Mouse (Mus musculus) olfactory bulb, adult 2 months (tissue): ENCODE measurements around the gene Cbx7. TPM values are rescaled to one million over a fixed set of nuclear protein-coding genes. Genes with fewer than 3 reads are reported as not detected.

Source experiments
- H3K27ac ChIP-seq: fragments of 200-500 bp; 2 replicates; pipeline ENCODE4 v1.5.1; 2012; ENCODE audit warnings: low read depth, low read length; ENCODE audit not compliant: insufficient read depth
- H3K4me1 ChIP-seq: fragments of 200-500 bp; 2 replicates; pipeline ENCODE4 v1.6.1; 2012; ENCODE audit warnings: low read length; ENCODE audit not compliant: control insufficient read depth, insufficient read depth
- H3K4me3 ChIP-seq: fragments of 200-500 bp; 2 replicates; pipeline ENCODE4 v1.5.1; 2012; ENCODE audit warnings: mild to moderate bottlenecking, low read depth, low read length, moderate library complexity; ENCODE audit not compliant: insufficient read depth
- CTCF ChIP-seq: fragments of 200-500 bp; IDR thresholded peaks from 2 replicates; pipeline ENCODE4 v1.5.1; 2012; ENCODE audit warnings: low read depth, mild to moderate bottlenecking, low read length, moderate library complexity; ENCODE audit not compliant: insufficient read depth
- POLR2A ChIP-seq: fragments of 200-500 bp; IDR thresholded peaks from 2 replicates; pipeline ENCODE4 v1.6.1; 2012; ENCODE audit warnings: mild to moderate bottlenecking, low read depth, low read length, moderate library complexity; ENCODE audit not compliant: insufficient read depth
- WGBS: fragments of 180-500 bp; shearing (Covaris S2); methylation state at CpG from one replicate; pipeline ENCODE4 v1.1.7; 2018; 5-methylcytosine and 5-hydroxymethylcytosine counted together
- polyA plus RNA-seq: library from polyadenylated mRNA; stranded (reverse); fragments of >200 nt; gene quantifications from 2 replicates; pipeline ENCODE4 v1.2.4, GENCODE M21; 2012; ENCODE audit warnings: low replicate concordance; ENCODE audit not compliant: missing spikeins, insufficient read depth, insufficient read length

Cbx7 gene
- polyA plus RNA-seq, 1 experiment = not detected

DNA sequence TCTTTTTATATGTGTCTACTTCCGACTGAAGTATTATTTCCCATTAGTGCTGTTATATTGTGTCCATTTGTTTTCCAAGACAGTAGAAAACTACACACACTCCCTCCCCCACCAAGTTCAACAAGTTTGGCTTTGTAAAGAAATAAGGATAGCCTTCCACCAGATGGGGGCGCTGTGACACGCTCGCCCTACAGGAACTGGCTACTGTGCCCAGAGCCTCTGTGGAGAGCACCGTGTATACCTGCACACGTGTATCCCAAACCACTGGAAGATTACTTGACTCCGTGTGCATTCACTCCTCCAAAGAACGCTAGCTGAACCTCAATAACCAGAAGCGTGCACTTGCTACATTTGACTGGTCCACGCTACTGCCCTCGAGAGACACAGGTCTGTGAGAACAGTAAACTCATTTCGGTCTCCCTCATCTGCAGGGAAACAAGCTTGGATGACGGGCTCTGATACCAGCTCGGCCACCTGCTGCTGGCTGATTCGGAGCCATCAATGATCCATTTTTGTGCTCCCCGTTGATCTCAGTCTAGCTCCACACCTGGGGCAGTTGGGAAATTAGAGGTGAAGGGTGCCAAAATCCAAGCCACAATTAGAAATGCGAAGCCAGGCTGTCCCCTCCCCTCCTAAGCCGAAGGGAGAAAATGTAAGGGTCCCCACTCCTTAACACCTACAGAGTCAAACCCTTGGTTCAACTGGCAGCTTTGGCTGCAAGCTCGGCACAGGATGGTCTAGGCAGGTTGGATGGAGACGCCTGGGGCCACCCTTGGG lies 79.3 kb downstream of the Cbx7 start, which contains the start of gene Apobec3:
TSS of gene Apobec3 (plus strand) at position 224 of the 777 bp plus-strand sequence.
- H3K27ac ChIP-seq = peak within 1 kb of the TSS; percentile 2; the same call in 1 of the 2 replicates

GRCm38 (mm10) chr15:79884820-79885219 lies 86.1 kb downstream of the Cbx7 start:
- no peak for TF ChIP-seq POLR2A
- TF ChIP-seq CTCF = no peak
- H3K4me1 ChIP-seq = peaks cover 8% of the 10 kb centered on the region
- no peak overlapping the region for H3K4me3 ChIP-seq
- no peak overlapping the region for H3K27ac ChIP-seq
- WGBS = 79% methylated on average over 5 of the region's 5 CpGs

More for the DNA sequence above, 79.3 kb downstream of the Cbx7 start, which contains the start of gene Apobec3:
- WGBS = 12% methylated on average over 20 of the region's 20 CpGs
- peaks cover 9% of the 10 kb centered on the region; the same call in 1 of the 2 replicates for H3K4me1 ChIP-seq
- peak within 1 kb of the TSS; percentile 44 for H3K4me3 ChIP-seq
- TF ChIP-seq POLR2A (no peak), CTCF (0 out of 2 replicates have a peak, but pooled peaks have one; percentile 14)

- under 1% methylated on average over 30 of the region's 30 CpGs for WGBS
These were observed 87.5 kb downstream of the Cbx7 start for GRCm38 (mm10) chr15:79883352-79883822.

GRCm38 (mm10) chr15:79882623-79883267 lies 88.2 kb downstream of the Cbx7 start:
- peaks cover 15% of the 10 kb centered on the region for H3K4me1 ChIP-seq
- H3K27ac ChIP-seq = peak overlapping the region; percentile 85
- 12% methylated on average over 19 of the region's 19 CpGs for WGBS
- peak overlapping the region; percentile 68 for H3K4me3 ChIP-seq
- TF ChIP-seq POLR2A (no peak), CTCF (no peak)

More at GRCm38 (mm10) chr15:79883352-79883822, 87.5 kb downstream of the Cbx7 start:
- H3K4me1 ChIP-seq = peaks cover 15% of the 10 kb centered on the region
- peak overlapping the region; percentile 68 for H3K4me3 ChIP-seq
- peak overlapping the region; percentile 95 for H3K27ac ChIP-seq
- TF ChIP-seq POLR2A (peak; percentile 80), CTCF (peak; percentile 95)

- WGBS = 77% methylated on average over 3 of the region's 3 CpGs
- H3K4me3 ChIP-seq = no peak overlapping the region
- H3K27ac ChIP-seq = no peak overlapping the region
- H3K4me1 ChIP-seq = peaks cover 15% of the 10 kb centered on the region
- TF ChIP-seq POLR2A (no peak), CTCF (no peak)
These were observed 90.4 kb downstream of the Cbx7 start for GRCm38 (mm10) chr15:79880477-79880876.

GRCm38 (mm10) chr15:79879319-79879718 lies 91.6 kb downstream of the Cbx7 start:
- H3K4me1 ChIP-seq = peaks cover 15% of the 10 kb centered on the region
- no peak overlapping the region for H3K4me3 ChIP-seq
- 0 out of 2 replicates have a peak overlapping the region, but pooled peaks have one; percentile 36 for H3K27ac ChIP-seq
- 13% methylated on average over 13 of the region's 13 CpGs for WGBS
- TF ChIP-seq CTCF (no peak), POLR2A (no peak)

DNA sequence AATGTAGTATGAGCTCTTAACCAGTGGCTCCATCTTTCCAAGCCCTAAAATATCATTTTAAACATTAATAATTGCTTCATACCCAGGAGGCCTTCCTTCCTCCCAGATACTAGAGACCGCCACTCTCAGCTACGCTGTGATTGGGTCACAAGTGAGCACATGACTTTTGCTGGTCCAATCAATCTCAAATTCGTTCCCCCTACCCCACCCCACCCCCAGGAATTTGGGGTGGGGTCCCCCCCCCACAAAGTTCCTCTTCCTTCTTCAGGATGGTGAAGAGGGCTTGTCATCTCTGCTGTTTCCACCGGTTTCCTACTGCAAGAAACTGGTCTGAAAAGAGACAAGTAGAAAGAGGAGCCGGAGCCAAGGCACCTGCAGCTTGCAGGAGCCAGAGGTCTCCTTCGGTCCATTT lies 92.2 kb downstream of the Cbx7 start:
- WGBS = 63% methylated on average over 6 of the region's 6 CpGs
- H3K4me1 ChIP-seq = peaks cover 15% of the 10 kb centered on the region
- no peak overlapping the region for H3K4me3 ChIP-seq
- TF ChIP-seq POLR2A (no peak), CTCF (no peak)
- H3K27ac ChIP-seq = 0 out of 2 replicates have a peak overlapping the region, but pooled peaks have one; percentile 36

DNA sequence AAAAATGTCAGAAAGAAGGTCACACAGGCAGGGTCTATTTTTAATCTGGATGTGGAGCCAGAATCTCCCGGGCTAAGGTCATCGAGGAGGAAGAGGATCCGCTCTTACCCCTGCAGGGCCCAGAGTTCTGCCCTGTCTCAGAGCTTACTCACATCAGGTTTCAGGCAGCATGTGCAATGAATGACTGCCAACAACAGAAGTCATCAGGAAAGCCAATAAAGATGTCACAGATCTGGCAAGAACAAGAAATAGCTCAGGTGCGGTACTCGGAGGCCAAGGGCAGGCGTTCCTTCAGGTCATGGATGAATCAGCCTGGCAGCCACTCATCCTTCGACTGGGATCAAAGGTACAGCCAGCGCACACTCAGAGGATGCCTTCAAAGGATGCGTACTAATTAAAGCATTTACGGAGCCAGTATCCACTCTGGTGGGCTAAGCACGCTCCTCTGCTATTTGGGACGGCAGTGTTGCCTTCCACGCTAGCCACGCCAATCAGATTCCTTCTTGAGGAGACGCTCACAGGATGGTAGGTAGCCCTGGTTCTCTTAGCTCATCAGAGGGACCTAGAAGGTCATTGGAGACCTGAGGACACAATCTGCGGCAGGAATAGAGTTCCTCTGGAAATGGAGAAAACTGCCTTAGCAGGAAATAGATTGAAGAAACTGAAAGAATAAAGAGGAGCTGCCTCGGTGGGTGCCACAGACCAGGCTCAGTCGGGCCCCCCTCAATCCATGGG lies 95.5 kb downstream of the Cbx7 start:
- WGBS = 88% methylated on average over 18 of the region's 18 CpGs
- Histone ChIP-seq H3K4me1 (peaks cover 10% of the 10 kb centered on the region), H3K27ac (no peak overlapping the region), H3K4me3 (no peak overlapping the region)
- TF ChIP-seq POLR2A (no peak), CTCF (no peak)
